Mouse (Mus musculus) urinary bladder, adult 2 months (tissue): ENCODE data around the gene Tcte1. TPM values are rescaled to one million over a fixed set of nuclear protein-coding genes. Genes with fewer than 3 reads are reported as not detected.

ENCODE experiments used
- DNase-seq: peaks from one replicate; pipeline ENCODE4 v3.0.0; 2022; ENCODE audit warnings: low spot score
- polyA plus RNA-seq: library from polyadenylated mRNA; depleted of rRNA; stranded (reverse); fragments of >200 nt; gene quantifications from 2 replicates; pipeline ENCODE4 v1.2.3, GENCODE M21; 2012

Gene Tcte1
- polyA plus RNA-seq, 1 experiment, result not detected

- no peak for DNase-seq
Observed at GRCm38 (mm10) chr17:45547461-45548190, 24.4 kb downstream of the Tcte1 start.

- DNase-seq, result no peak
Observed at GRCm38 (mm10) chr17:45548541-45549512, 25.6 kb downstream of the Tcte1 start.

GRCm38 (mm10) chr17:45549617-45550181 lies 26.5 kb downstream of the Tcte1 start, which contains the start of gene Tmem151b:
Gene Tmem151b (minus strand): TSS chr17:45549677.
- DNase-seq, result no peak

- no peak for DNase-seq
Observed at GRCm38 (mm10) chr17:45550253-45550652, 27.0 kb downstream of the Tcte1 start.

DNA sequence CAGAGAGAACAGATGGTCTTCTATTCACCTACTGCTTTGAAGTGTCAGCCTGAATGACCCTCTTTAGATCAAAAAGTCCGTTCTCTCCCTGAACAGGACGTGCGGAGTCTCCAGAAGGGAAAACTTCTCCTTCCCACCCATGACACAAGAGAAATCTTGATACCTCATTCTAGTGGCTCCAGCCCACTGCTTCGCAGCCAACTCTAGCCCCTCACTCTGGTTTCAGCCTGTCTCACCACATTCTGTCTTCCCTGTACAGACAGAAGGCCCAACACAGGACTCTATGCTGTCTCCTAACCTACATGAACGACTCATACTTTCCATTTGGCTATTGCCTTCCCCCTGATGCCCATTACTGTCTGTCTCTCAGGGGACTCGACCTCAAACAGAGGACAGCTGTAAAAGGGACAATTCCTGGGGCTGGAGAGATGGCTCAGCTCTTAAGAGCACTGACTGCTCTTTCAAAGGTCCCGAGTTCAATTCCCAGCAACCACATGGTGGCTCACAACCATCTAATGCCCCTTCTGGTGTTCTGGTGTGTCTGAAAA lies 28.1 kb downstream of the Tcte1 start:
- no peak for DNase-seq

DNA sequence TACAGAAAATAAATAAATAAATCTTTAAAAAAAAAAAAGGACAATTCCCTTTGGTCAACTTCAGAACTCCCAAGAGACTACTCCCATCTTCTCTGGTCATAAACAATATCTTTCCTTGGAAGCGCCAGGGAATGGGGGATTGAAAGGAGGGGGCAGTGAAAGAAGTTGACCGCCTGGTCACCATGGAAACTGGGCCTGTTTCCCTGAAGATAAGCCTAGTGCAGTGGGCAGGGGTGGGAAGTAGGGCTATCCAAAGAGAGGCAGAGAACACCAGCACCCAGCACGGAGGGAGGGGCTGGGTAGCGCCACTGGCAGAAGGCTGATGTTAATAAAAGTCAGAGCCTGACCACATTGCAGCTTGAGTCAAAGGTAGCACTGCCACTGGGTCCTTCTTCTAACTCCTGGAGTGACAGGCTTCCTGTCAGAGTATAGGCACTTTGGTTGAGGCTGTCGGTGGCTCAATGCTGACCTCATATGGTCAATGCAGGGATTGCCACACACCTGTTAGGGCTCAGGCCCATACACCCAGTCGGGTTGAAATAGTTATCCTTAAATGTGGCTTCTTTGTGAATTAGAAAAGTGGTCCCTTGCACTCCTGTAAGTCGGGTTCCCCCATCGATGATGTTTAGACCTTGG lies 28.7 kb downstream of the Tcte1 start:
- DNase-seq, result no peak

GRCm38 (mm10) chr17:45553065-45553464 lies 29.8 kb downstream of the Tcte1 start:
- DNase-seq, result no peak

DNA sequence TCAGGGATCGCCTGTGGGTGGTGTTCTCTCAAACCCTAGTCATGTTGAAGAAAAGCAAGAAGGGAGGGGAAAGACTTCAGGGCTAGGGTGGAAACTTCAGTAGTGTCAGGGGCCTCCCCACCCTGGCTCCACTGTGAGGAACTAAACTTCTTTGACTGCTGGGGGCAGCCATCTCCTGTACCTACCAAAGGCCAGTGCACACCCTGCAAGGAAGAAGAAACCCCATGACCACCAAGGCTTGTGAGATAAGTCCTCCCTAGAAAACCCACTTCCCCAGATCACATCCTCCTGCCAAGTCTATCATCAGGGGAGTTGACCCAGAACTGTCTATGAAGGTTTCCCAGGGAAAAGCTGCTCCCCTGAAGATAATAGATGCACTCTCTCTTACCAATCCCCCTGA lies 31.2 kb downstream of the Tcte1 start:
- no peak for DNase-seq

DNA sequence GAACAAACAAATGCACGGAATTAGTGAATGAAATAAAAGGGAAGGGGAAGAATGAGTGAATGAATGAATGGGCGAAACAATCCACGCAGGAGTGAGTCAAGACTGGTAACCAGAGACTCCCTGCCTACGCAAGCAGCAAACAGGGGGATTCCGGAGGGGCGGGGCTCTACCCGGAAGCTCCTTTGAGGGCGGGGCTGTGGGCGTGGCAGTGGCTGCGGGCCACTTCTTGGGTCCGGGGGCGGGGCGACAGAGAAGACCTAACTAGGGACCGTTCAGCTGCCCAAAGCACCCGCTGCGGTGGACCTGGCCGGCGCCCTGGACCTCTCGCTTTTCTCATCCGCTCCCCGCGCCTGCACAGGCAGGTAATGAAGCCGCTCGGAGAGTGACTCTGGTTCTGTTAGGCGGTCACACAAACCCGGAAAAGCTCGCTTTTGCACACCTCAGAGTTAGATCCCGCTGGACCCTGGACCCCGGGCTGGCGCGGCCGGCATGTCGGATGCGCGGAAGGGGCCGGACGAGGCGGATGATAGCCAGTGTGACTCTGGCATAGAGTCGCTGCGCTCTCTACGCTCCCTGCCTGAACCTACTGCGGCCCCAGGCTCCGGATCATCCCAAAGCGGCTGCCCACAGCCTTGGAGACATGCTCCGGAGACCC lies 32.3 kb downstream of the Tcte1 start, which contains the start of gene Nfkbie:
Nfkbie (plus strand) TSS at position 252 of the 655 bp plus-strand sequence.
- peak; percentile 84 for DNase-seq

DNA sequence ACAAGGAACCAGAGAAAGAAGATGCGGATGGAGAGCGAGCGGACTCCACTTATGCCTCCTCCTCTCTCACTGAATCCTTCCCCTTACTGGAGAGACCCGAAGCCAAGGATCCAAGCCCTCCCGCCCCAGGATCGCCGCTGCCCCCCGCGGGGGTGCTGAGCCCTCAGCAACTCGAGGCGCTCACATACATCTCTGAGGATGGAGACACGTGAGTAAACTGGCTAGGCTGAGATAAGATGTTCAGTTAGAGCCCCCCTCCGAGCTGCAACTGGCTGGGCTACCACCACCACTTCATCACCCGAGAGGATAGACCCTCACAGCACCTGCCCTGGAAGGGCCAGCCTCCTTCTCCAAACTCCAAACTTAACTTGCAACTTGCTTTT lies 32.9 kb downstream of the Tcte1 start:
- DNase-seq, result no peak

GRCm38 (mm10) chr17:45556514-45557245 lies 33.4 kb downstream of the Tcte1 start:
- DNase-seq, result no peak

DNA sequence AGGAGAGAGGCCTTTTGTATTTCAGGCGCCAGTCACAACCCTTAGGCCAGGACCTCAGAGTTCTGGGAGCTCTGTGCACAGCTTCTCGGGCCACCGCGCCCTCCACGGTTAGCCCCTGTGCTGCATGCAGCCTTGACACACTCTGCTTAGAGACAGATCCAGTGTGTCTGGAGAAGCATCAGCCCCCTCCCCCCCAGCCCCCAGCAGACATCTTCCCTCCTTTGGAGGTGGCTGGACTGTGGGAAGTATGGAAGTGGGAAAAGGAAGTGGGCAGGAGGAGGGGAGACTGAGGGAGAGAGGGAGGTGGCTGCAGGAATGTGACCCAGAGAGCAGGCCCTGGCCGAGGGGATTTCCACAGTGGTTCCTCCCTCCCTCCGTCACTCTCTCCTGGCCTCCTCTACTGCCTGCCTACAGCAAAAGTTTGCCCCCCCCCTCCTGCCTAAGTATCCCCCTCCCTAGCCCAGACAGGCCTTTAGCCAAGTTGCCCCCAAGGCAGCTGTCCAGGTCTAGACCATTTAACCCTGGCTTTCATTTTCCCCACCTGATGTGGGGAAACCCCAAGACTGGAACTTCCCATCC lies 34.1 kb downstream of the Tcte1 start:
- DNase-seq, result no peak

- no peak for DNase-seq
Observed at GRCm38 (mm10) chr17:45557998-45558862, 35.0 kb downstream of the Tcte1 start.

DNA sequence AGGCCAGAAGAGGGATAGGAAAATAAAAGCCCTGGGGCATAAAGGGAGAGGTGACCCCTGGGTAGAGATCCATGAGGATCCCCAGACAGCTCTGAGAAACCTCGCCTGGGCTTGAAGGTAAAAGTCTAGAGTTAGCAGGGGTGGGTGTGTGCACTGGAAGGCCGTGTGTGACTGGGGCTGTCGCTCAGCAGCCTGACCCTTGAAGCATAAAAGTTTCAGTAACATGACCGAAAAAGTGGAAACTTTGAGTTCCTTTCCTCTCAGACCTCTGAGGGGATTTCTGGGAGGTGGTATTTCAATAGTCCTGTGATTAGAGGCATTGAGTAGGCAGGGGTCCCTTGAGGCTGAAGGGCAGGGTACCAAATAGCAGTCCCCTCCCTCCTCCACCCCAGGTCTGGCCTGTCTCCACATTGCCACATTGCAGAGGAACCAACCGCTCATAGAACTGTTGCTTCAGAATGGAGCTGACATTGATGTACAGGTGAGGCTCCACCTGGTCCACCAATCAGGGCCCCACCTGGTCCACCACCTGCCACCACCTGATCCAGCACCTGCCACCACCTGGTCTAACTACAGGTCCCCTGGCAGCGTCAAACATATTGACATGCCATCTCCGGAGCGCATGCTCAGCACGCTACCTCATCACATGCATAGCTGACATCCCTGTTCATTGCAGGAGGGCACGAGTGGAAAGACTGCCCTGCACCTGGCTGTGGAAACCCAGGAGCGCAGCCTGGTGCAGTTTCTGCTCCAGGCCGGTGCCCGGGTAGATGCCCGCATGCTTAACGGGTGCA lies 36.7 kb downstream of the Tcte1 start:
- no peak for DNase-seq

- no peak for DNase-seq
Observed at GRCm38 (mm10) chr17:45563216-45563615, 40.0 kb downstream of the Tcte1 start.

DNA sequence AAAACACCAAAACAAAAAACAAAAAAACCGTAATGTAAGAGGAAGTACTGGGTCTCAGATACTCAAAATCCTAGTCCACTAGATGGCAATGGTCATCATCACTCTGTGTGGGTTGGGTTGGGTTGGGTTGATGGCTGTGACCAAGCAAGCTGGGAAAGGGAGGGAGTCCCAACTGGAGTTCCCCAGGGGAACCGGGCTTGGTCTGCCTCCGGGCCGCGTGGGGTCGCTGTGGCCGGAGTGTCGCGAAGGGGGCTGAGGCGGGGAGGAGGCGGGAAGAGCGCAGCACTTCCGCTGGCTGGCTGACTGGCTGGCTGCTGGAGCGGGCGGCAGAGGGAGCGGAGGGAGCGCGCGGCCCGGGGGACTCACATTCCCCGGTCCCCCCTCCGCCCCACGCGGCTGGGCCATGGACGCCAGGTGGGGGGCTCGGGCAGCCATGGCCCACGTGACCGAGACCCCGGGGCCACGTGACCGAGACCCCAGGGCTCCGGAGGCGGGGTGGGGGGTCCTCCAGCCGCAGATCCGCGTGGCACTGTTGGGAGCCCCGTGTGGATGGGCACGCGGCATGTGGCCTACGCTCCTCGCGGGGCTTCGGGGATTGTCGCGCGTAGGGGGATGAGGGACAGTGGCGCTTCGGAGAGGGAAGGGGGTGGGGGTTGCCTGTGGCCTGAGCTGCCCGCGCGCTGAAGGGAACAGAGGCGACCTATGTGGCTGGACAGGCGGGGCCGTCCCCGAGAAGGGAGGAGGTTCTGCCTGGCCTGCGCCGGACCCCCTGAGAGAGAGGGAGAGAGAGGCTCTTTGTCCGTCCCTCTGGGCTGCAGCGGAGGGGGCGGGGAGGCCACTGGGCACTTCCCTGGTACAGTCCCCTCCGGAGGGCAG lies 40.7 kb downstream of the Tcte1 start, which contains the start of gene Slc35b2:
Slc35b2 (plus strand) TSS at position 220 of the 876 bp plus-strand sequence.
- DNase-seq, result peak; percentile 91

DNA sequence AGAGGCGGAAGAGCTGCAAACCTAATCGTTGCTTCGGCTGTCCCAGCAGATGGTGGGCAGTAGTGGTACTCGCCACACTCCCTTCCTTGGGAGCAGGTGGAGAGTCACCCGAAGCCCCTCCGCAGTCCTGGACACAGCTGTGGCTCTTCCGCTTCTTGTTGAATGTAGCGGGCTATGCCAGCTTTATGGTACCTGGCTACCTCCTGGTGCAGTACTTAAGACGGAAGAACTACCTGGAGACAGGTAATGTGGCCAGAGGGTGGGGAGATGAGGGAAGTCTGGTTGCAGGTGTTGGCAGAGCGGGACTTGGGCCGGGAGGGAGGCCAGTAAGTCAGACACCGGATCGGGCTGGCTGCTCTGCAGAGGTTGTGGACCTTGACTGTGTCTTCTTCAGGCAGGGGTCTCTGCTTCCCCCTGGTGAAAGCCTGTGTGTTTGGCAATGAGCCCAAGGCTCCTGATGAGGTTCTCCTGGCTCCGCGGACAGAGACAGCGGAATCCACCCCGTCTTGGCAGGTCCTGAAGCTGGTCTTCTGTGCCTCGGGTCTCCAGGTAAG lies 41.4 kb downstream of the Tcte1 start:
- no peak for DNase-seq
